Mouse (Mus musculus): ENCODE measurements around the gene Trhr2.

The Trhr2 gene

DNA sequence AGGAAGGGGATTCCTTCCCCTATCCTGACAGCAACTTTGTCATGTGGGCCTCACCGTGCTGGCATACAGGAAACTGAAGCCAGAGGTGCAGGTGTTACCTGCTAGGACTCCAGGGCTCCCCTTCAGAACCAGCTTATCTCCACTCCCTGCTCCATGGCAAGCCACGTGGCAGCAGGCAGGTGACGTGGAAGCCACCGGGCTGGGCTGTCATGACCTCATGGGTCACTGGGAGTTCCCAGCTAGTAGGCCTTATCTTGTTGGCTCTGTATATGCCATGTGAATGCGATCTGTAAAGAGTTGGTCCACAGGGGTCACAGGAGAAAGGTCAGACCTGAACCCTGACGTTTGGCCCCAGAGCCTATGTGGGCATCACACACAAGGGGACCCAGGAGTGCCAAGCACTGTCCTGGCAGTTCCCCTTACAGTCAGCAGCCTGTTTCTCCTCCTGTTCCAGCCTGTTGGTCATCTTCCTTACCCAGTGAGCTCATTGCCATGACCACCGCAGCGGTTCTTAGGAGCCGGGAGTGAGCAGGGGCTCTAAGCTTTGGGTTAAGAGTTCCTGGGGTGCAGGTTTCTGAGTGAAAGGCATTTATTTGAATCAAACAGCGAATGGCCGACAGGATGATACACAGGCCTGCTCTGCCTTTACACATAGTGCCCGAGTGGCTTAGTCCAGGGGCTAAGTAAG is 30.0 kb downstream of the Trhr2 start:
- no peak for DNase-seq

DNA sequence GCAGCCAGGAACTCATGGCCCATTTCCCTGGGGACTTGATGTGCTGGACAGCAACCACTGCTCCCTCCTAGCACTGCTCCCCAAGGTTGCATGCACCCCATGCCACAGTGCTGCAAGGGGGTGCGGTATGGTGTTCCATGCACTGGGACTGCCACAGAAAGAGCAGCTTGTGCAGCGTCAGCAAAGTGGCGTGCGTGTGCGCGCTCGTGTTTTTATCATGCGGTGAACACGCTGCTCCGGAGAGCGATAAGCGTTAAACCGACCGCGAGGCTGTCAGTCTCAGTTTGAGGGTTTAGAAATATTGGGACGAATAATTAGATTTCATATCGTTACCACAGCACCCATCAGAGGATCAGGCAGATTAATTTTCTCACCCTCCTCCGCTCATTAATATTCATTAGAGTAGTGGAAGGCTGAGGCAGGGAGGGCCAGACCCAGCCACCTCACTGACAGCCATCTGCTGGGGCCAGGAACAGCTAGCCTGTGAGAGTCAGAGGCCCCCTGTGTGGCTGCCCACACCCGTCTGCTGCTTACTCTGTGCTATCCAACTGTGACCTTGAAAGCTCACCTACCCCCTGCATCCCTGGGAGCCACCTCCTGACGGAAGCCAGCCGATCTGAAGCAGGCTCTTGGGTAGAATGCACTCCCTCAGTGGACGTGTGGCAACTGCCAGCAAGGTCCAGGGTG is 30.9 kb downstream of the Trhr2 start:
- DNase-seq, result no peak

DNA sequence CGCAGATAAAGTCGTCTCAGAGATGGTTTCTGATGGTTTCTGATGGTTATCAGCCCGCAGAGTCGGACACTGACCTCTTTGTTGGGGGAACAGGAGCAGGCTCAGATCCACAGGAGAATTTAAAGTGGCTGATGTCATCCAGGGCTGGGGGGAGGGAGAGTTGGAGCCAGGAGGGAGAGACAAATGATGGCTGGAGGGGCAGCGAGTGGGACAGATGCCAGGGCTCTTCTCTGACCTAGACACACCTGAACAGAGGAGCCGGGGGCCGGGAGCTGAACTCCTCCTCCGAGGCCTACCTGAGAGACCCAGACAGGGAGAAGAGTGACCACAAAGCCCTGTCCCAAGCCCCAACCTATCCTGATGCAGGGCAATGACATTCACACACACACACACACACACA is 31.5 kb downstream of the Trhr2 start:
- no peak for DNase-seq

DNA sequence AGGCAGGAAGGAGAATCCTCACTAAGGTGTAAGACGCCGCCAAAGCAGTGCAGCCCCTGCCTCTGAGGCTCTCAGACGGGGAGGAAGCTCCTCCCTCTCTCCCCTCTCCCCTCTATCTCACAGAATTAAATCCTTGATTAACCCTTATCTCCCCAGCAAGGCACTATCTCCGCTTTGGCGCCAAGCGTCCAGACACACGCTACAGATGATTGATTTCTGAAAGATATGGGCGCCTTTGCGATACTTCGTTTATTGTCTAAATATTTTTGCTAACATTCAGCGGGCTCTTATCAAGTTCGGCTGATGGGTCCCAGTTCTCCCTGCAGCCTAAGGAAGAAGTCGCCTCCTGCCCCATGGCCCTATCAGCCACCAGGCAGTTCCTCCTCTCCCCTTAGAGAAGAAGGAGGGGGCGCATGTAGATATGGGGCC is 34.4 kb downstream of the Trhr2 start:
- no peak for DNase-seq

DNA sequence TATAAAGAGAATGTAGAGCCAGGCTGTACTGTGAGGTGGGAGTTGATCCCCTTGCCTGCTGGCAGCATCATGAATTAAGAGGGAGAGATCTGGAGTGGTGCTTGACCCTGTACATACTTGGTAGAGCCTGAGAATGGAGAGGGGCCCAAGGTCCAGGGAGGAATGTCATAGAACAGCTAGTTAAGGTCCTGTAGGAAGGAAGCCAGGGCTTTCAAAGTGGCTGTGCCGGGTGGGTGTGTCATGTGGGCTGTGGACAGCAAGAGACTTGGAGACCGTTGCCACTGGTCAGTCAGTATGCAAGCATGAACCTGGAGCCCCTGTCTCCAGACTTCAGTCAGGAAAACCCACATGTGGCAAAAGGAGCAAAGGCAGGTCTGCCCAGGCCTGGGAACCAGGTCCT is 35.4 kb downstream of the Trhr2 start:
- no peak for DNase-seq

DNA sequence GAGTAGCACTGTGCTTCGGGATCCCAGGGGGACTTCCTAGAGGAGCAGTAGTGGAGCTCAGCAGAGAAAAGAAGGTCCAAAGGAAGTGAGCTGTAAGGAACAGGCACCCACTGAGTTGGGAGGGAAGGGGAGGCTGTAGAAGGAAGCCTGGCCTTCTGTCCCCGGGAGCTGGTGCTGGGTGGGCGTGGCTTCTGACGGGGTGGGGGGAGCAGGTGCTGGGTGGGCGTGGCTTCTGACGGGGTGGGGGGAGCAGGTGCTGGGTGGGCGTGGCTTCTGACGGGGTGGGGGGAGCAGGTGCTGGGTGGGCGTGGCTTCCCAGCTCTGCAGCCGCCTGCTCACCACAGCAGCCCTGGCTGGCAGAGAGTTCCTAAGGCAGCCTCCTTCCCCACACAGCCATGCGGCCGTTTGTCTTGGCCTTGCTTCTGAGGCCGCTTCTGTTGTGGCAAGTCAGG is 36.6 kb downstream of the Trhr2 start:
- peak; percentile 58 for DNase-seq

DNA sequence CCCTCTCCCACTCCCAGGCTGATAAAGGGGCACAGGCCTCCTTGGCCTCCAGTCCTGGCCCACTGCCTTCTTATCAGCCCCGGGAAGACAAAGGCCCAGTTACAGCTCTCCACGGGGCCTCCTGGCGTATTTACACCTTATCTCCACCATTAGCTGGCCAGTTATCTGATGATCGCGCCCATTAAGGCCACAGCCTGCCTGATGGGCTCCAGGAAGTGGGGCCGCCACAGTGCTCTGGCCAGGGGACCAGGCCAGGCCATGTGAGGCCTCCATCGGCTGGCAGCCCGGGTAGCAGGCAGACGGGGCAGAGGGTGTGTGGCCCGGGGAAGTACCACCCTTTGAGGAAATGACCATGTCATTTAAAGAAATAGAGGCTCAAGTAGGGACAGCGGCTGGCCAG is 37.8 kb downstream of the Trhr2 start:
- no peak for DNase-seq

DNA sequence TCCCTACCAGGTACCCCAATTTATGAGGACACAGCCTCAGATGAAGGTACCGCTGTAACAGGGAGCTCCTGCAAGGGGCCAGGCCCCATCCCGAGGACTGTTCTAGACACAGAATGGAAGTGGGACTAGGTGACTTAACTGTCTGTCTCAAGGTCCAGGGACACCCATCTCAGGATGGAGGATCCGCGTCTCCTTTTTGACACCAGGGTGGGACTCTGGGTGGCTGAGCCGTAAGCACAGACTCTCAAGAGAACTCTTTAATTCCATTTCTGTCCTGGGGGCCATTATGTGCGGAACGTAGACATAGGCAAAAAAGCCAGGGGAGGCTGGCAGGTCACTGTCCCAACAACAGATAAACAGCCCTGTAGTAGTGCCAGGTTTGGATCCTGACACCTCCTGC is 38.4 kb downstream of the Trhr2 start:
- DNase-seq, result no peak

DNA sequence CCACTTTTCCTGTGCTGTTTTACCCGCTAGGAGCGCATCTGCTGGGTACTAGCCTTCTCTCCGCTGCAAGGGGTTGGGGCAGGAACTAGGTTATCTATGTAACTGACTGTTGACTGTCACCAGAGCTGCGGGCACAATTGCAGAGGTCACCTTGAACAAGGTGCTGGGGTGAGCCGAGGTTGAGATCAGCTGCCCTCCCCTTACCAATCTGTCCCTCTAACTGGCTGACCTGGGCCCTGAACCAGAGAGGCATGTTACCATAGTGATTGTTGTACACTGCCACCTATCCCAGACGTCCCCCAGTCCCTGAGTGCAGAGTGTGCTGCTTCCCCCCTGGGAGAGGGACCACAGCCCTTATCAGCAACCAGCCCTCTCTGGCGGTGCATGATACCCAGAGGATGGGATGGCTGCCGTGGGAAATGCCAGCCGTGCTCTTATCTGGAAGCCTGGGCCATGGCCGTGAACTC is 39.1 kb downstream of the Trhr2 start:
- no peak for DNase-seq

DNA sequence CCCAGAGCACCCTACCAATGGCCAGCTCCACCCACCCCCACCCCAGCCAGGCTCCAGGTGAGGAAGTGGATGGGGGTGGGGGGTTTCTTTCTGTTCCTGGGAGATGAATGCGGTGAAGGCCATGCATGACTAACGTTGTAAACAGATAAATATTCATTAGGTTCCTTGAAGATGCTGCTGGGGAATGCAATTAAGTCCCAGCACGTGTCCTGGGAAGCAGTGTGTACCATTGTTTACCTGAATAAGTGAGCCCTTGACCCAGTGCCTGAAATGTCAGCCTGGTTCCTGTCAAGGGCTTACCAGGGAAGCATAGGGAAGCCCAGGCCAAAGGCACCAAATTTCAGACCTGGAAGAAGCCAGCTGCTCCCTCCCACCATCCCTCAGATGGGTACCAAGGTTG is 40.0 kb downstream of the Trhr2 start:
- DNase-seq, result no peak

DNA sequence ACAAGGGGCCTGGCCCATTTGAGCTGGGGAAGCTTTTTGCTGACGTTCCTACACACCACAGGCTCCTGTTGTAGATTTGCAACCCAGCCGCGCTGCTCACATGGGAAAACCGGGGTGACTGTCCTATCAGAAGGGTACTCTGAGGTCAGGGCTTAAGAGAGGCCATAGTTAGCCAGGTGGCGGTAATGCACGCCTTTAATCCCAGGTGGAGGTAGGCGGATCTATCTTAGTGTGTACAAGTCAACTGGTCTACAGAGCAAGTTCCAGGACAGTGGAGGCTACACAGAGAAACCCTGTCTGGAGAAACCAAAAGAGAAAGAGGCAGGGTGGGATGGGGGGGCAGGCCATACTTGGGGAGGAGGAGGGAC is 40.9 kb downstream of the Trhr2 start:
- no peak for DNase-seq

DNA sequence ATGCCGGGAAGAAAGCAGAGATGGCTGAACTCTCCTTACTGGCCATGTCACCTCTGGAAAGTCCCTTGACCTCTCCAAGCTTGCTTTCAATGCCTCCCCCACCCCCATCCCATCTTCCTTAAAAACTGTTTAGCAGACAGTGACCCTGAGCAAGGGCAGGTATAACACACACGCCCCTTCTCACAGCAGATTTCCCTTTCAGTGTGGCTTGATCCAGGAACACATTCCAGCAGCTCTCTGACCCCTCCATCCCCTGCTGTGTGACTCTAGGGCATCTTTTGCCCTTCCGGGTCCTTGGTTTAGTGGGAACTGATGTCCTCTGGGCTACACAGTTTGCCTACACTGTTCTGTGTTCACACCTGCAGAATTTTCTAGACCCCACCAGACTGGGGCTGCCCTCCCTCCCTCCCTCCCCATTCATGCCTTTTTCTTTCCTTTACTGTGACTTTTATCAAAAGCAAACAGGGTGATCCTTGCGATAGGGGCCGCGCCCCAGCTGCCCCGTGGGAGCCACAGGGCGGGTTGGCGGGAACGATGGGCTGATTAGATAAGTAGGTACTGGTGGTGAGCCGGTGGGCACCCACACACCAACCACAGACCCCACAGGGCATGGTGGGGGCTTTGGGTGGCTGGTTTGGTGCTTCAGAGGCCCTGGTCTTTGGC is 41.4 kb downstream of the Trhr2 start:
- DNase-seq, result no peak

DNA sequence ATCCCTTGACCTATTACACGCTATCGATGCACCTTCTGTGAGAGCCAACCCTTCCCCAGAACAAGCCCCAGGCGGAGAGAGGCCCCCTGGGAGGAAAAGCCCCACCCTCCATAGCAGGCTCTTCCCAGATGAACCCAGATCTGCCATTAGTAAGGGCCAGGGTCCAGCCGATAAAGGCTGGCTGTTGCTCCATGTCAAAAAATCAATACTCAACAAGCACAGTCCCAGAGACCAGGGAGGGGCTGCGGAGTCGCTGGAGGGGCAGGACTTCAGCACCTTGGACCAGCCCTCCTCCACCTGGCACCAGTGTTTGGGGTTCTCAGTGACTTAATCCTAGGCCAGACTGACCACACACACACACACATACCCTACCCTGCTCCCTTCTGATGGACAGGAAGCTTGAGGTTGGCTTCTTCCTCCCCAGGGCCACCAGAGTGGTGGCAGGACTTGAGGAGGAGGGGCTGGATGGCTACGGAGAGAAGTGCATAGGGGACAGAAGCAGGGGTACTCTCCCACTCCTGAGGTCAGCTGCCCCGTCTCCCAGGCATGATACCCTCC is 42.5 kb downstream of the Trhr2 start:
- no peak for DNase-seq

DNA sequence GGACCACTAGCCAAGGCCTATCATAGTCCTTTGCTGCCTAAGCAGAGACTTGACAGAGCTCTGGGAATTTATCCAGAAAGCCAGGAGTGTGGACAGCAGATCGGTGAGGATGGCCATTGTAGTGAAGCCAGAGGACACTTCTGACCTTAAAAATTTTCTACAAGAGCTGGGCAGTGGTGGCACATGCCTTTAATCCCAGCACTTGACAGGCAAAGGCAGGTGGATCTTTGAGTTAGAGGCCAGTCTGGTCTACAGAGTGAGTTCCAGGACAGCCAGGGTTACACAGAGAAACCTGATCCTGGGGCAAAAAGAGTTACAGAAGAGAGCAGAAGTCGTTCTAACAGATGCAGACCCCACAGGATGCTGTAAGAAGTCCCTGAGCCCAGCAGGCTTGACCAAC is 44.1 kb downstream of the Trhr2 start:
- DNase-seq, result no peak

DNA sequence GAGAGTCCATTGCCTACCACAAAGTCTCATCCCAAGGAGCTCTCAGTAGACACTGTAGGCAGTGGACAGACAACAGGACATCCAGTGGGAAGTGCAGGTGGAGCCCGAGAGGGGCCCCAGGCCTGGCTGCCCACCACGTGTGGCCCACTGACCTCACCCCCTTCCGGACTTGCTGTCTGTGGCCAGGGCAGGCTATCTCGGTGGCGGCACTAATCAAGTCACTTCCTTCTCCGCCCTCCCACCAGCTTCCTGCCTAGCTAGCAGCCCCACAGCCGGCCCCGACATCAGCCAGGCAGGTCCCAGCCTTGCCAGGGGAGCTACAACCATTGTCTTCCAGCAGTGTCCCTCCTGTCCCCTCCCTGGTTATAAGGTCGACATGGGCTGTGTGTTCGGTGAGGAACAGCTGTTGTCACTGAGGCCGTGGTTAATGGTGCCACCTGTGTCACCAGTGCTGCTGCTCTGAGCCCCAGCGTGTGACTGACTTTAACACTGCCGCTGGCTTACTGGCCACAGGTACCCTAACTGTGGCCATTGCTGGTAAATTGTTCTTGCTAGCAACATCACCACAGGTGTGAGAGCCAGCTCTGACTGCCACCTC is 45.5 kb downstream of the Trhr2 start:
- no peak for DNase-seq

DNA sequence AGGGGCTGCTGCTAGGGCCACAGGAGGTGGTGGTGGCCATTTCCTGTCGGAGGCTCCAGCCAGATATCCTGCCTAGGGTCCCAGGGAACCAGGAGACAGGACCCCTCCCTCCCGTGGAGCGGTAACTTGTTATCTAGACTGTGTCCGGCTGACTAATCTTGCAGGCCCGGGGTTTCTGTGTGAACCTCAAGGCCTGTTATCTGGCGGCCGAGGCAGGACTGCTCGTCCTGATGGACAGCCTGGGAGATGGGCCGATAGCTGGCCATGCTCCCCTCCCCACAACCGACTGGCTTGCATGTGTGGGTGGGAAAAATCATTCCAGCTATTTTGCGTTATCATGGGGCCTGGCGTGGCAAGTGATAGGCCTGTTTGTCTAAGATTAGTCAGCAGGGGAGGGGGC is 47.2 kb downstream of the Trhr2 start:
- DNase-seq, result no peak

DNA sequence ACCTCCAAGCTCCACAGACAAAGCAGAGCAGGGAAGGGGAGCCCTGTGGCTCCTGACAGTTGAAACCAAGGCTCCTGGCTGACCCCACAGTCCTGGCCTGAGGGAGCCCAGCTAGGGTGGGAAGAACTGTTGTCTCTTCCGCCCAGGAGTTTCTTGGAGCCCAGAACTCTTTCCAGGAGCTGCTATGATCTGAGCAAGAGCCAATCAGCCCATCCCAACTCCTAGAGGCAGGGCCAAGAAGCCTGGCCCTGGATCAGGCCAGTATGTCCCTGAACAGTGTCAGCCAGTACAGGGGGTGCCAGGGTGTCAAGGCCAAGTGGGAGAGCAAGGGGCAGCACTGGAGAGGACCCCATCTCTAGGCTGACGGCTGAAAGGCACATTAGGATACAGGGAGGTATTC is 48.0 kb downstream of the Trhr2 start:
- DNase-seq, result no peak

DNA sequence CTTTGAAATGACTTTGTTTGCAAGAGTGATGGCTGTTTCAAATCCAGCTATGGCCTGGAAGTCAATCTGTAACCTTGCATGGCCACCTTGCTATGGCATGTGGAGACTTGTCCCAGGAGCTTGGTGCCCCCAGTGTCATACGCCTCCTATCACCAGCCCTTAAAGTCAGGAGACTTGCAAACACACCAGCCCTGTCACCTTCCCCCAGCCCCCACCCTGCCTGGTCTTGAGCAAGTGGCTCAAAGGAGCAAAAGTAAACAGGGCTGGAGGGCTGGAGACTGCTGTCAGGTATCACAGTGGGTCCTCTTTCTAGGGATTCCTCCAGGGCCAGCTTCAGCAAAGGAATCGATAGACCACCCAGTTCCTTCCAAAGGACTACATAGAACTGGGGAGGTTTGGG is 49.4 kb downstream of the Trhr2 start:
- no peak for DNase-seq

DNA sequence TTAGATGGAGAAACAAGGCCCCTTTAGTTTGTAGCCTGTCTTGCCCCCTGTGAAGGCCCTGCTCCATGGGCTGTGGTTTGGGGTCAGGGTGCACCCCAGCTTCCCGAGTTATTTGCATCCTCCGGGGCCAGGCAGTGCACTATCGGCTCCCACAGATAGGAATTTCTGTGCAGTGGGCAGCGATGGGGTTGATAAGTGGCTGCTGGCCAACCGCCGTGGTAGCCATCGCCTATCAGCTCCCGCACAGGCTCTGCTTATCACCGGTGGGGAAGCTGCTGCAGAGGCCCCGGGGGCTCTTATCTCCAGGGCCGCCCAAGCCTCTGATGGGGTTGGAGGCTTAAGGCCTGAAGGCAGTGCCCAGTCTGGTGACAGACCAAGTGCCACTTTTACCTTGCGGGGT is 51.3 kb downstream of the Trhr2 start:
- no peak for DNase-seq

DNA sequence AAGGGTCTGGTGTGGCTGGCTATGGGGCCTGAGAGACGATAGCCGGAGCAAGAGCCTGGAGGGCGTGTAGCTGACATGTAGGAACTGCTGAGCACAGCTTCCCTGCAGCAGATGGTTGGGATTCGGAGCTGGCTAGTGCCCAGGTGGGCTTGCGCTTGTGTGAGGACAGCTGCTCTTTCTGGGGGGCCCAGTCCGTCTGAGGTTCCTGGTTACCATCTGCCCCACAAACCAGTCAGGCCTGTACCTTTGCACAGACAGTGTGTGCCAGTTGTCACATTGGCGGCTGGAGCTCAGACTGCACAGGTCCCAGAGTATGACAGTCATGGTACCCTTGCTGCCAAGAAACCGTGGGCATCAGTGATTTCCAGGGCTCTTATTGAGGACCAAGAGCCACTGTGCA is 52.7 kb downstream of the Trhr2 start:
- no peak for DNase-seq

All from thymus, postnatal 14 days (tissue).